Mouse (Mus musculus): ENCODE measurements at regions not wholly inside any gene's neighbourhood (a gene's known extent, or its start where the extent isn't known, plus 50 kb on each side); places are given as distances from the start of the nearest gene placed in this dataset.

DNA sequence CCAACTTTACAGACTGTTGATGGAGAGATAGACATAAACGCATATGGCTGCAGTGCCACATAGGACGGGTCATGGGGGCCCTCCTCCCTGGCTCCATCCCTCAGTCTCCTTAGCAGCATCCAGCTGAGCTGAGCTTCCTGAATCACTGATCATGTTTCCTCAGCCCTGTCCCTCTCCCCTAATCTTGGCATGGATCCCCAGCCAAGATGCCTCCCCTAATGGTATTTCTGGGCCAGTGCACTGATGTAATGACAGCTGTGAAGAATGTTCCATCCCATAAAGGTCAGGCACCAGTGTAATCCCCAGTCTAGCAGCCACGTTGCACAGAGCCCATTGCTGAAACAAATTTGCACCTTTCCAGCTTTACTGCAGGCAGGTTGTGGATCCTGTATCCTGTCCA is 576.5 kb upstream of the Cpeb2 start:
- no peak for TF ChIP-seq EP300 (IDR thresholded peaks at IDR 0.05; ENCODE audit: low read depth)
- no peak for TF ChIP-seq CTCF (IDR thresholded peaks at IDR 0.05; ENCODE audit: low read depth)
